Mouse (Mus musculus): ENCODE results near the gene Sash1.

The Sash1 gene

DNA sequence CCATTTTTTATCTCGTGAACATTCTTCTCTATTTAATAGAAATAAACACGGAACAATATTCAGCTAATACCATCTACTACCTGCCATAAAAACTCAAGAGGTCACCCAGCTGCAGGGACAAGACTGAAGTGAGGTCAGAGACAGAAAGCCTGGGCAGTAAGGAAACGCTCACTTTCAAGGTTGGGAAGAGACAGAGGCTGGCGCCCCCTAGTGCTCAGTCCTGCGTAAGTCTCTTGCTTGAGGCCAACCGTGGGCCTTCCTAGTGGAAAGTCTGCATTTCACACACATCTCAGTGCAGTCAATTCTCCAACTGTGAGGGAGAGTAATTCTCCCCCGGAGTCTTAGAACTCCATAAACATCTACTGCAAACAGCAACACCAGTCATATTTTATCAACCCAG, 90.5 kb downstream of the Sash1 start:
- no peak for DNase-seq (ENCODE audit: low read depth, low spot score)

- no peak for DNase-seq (ENCODE audit: low read depth, low spot score)
These were observed 93.5 kb downstream of the Sash1 start for GRCm38 (mm10) chr10:8792412-8792811.

- DNase-seq (ENCODE audit: low read depth, low spot score) = no peak
These were observed 96.8 kb downstream of the Sash1 start for GRCm38 (mm10) chr10:8789096-8789495.

- DNase-seq (ENCODE audit: low read depth, low spot score) = no peak
These were observed 98.6 kb downstream of the Sash1 start for GRCm38 (mm10) chr10:8787221-8787620.

DNA sequence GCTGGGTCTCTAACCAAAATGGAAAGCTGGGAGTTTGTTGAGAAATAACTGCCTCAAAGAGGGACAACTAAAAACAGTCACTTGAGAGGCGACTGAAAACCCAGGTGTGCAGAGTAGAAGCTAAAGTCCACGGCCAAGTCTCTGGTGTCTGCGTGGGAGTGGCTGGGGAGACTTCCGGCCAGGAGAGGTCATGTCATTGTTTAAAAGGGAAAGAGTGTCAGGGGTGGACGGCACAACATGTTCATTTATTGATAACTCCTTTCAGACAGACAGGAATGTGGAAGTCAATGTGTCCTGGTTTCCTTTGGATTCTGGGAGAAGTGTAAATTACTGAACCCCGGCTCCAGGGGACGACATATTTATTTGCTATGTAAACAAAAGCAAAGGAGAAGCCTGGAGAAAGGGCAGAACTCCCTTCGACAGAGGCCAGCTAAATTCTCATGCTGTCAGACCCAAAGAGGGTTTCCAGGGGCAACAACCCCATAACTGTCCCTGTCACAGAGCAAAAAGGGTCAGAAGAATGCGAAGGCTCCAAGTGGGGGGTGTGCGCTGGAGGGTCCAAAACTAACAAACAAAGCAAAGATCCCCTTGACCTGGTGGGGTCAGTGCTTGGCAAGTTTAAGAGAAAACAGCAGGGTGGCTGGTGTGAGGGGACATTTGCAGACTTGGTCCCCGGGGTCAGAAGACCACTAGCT, 100.3 kb downstream of the Sash1 start:
- DNase-seq (ENCODE audit: low read depth, low spot score) = no peak

- DNase-seq (ENCODE audit: low read depth, low spot score) = no peak
These were observed 103.9 kb downstream of the Sash1 start for GRCm38 (mm10) chr10:8781876-8782372.

GRCm38 (mm10) chr10:8779842-8780241, 106.0 kb downstream of the Sash1 start:
- DNase-seq (ENCODE audit: low read depth, low spot score) = no peak

GRCm38 (mm10) chr10:8778845-8779244, 107.0 kb downstream of the Sash1 start:
- DNase-seq (ENCODE audit: low read depth, low spot score) = no peak

DNA sequence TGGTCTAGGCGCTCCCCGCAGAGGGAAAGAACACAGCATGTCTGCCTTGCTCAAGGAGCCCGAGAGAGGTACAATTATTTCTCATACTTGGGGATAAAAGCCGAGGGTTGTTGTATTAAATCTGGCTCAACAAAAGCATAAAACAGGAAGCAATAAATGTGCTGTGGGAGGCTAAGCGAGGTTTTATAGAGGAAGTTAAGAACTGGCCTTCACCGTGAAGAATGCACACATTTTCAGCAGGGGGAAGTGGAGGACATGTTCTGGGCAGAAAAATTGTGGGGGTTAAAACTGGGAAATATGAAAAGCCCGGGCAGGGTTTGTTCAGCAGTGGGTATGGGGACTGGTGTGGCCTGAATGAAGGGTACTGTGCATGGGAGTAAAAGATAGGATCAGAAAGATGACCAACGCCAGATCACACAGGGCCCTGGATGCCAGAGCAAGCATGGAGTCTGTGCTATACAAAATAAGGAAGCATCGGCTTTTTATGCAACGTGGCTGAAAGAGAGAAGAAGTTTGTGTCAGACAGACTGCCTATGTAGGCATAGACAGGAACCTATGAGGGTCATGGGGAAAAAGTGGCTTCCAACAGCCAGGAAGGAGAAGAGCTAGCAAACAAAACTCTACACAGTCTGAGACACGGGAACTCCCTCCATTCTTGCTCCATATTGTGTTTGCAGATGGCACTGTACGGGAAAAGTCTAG, 108.2 kb downstream of the Sash1 start:
- no peak for DNase-seq (ENCODE audit: low read depth, low spot score)

DNA sequence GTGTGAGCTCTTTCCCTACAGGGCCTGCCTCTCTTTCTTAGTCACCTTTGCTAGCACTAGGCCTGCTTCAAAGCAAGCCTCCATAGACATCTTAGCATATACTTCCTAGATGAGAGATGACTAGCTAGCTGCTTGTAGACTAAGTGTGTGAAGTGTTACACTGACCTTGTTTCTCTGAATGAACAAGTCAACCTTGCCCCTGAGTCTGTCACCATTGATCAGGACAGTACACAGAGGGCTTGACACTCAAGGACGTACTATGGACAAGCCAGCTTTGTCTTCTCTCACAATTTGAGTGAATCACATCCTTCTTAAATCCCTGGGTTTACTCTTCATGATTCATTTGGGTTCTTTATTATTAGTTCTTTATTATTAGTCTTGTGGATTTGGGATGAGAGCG, 109.1 kb downstream of the Sash1 start:
- DNase-seq (ENCODE audit: low read depth, low spot score) = no peak

DNA sequence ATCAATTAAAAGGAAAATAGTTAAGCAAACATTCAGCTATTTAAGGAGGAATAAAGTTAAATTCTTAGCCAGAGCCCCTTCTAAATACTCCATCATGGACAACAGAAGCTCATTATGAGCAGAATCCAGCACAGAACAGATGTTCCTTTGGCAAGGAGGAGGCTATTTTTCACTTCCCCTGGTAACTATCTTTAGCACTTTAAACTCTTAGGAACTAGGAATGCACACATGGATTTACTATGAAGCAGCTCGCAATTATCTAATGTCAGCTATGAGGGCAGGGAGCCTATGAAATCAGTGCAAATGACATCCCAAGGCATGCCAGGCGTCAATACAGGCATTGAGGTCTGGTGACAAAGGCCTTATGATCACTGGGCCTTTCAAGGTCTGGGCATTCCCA, 110.1 kb downstream of the Sash1 start:
- no peak for DNase-seq (ENCODE audit: low read depth, low spot score)

GRCm38 (mm10) chr10:8772464-8773209, 113.2 kb downstream of the Sash1 start:
- DNase-seq (ENCODE audit: low read depth, low spot score) = no peak

GRCm38 (mm10) chr10:8770931-8771653, 114.8 kb downstream of the Sash1 start:
- no peak for DNase-seq (ENCODE audit: low read depth, low spot score)

DNA sequence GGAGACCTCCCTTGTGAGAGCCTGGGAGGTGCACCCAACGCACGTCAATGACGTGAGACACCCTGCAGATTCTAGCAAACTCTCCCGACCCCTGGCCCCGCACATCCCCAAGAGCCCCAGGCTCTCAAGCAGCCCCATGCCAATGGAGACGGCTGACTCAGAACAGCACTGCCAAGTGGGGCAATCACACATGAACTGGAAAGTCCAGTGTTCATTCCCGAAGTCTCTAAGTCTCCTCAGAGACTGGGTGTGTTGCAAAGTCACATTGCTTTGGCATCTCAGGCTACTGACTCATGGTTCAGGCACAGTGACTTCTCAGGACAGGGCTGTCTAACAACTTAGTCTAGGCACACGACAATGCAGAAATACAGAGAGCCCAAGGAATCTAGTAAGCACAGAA, 117.2 kb downstream of the Sash1 start:
- no peak for DNase-seq (ENCODE audit: low read depth, low spot score)

DNA sequence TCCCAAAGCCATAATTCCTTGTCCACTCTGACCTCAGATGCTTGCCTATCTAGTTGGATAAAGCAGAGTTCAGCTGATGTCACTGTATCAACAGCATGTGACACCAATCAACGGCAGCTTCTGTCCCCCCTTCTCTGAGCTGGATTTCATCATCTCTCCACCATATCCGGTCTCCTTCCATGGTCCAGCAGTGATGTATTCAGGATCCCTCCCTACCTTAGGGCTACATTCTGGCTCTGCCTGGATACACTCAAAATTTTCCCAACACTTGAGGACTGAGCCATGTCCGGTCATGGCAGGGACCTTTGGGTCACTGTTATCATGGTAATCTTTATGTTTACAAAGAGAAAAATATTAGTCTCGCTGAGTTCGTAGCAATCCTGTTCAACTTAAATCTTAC, 118.5 kb downstream of the Sash1 start:
- no peak for DNase-seq (ENCODE audit: low read depth, low spot score)

DNA sequence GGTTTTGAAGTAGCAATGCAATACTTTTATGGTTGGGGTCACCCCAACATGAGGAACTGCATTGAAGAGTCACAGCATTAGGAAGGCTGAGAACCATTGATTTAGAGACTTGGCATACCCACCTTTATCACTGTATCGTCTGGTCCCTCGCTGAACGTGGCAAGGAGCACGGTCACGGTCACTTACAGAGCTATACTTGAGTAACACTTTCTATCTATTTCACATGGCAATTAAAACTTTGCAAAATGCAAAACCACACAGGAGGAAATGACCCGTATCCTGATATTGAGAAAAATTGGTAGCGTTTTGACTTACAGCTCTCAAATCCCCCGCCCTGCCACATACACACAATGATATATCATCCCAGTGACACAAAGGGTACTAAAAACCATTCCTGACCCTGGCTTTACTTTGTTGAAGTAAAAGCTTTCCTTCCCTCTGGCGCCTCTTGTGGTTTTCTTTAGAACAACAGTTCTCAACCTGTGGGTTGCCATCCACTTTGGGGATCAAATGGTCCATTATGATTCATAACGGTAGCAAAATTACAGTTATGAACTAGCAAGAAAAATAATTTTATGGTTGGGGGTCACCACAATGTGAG, 119.8 kb downstream of the Sash1 start:
- DNase-seq (ENCODE audit: low read depth, low spot score) = no peak

GRCm38 (mm10) chr10:8762771-8763170, 123.1 kb downstream of the Sash1 start:
- no peak for DNase-seq (ENCODE audit: low read depth, low spot score)

GRCm38 (mm10) chr10:8762209-8762701, 123.6 kb downstream of the Sash1 start:
- no peak for DNase-seq (ENCODE audit: low read depth, low spot score)

- no peak for DNase-seq (ENCODE audit: low read depth, low spot score)
These were observed 124.2 kb downstream of the Sash1 start for GRCm38 (mm10) chr10:8761656-8762055.

- DNase-seq (ENCODE audit: low read depth, low spot score) = no peak
These were observed 125.3 kb downstream of the Sash1 start for GRCm38 (mm10) chr10:8760598-8760997.

- DNase-seq (ENCODE audit: low read depth, low spot score) = no peak
These were observed 126.6 kb downstream of the Sash1 start for GRCm38 (mm10) chr10:8759228-8759627.
